Comparison of ENCODE assay signal across 18 mouse cellular contexts in the genomic region with DNA sequence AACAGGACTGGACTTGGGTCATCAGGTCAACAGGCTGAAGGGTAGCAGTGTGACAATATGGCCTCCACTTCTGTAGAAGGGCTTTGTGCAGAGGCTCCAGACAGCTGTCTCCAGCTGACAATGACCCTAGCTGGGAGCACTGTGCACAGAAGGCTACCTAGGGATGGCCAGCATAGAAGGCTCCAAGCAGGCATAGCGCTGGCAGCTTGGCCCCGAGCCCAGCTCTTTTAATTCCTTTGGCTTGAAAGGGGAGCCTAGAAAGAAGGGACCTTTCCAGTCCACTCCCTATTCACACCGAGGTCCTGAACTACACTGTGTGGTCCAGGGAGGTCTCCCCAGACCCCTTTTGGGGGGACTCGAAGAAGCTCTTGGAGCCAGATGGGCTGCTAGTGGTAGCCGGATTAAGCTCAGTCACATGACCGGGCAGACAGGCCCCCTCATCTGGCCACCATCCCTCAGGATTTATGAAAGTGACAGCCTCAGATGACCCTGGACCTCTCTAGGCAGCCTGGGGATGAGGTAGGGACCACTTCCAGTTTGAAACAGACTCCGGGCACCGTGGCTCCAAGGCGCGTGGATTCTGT. TPM values are rescaled to one million over a fixed set of nuclear protein-coding genes. Genes with fewer than 3 reads are reported as not detected.
DNase-seq lines count a peak whose midpoint lies in the region; ATAC-seq and TF ChIP-seq lines count a peak whose summit lies in the region.
"Had no signal": no experiment of that assay in that cellular context is flagged by ENCODE, and none has a peak within 500 bp of the region (broad histone marks: within the 10 kb centered on the region; RNA-seq: fewer than 3 reads in every experiment).

No protein-coding gene starts in this region.

- 13% methylated on average over 10 of the region's 10 CpGs for WGBS in cerebellum, adult 2 months
- 72% methylated on average over 10 of the region's 10 CpGs for WGBS in forebrain, embryonic 13.5 days
- 68% methylated on average over 10 of the region's 10 CpGs for WGBS in forebrain, embryonic 16.5 days
- 82% methylated on average over 10 of the region's 10 CpGs for WGBS in midbrain, embryonic 14.5 days
- WGBS in midbrain, embryonic 13.5 days, result 78% methylated on average over 10 of the region's 10 CpGs

- no peak for ATAC-seq in forebrain, embryonic 13.5 days
- ATAC-seq in forebrain, embryonic 16.5 days, result no peak
- no peak for ATAC-seq in midbrain, embryonic 14.5 days (ENCODE audit: low FRiP score, low TSS enrichment)
- ATAC-seq in midbrain, embryonic 13.5 days, result no peak

- peaks cover 50% of the 10 kb centered on the region for H3K36me3 ChIP-seq in forebrain, embryonic 13.5 days (ENCODE audit: poor library complexity, severe bottlenecking)
- peaks cover 16% of the 10 kb centered on the region for H3K36me3 ChIP-seq in forebrain, embryonic 16.5 days (ENCODE audit: control insufficient read depth, insufficient read depth)
- H3K36me3 ChIP-seq in midbrain, embryonic 14.5 days (ENCODE audit: control insufficient read depth, insufficient read depth, low read length), result peaks cover 47% of the 10 kb centered on the region
- H3K36me3 ChIP-seq in midbrain, embryonic 13.5 days, result peaks cover 55% of the 10 kb centered on the region

- H3K27ac ChIP-seq in cerebellum, adult 2 months (ENCODE audit: insufficient read depth, low read length), result peak overlapping the region; percentile 28; the same call in 1 of the 2 replicates
- H3K27ac ChIP-seq in forebrain, embryonic 13.5 days, result peak overlapping the region; percentile 52
- no peak overlapping the region for H3K27ac ChIP-seq in forebrain, embryonic 16.5 days (ENCODE audit: low read length)
- no peak overlapping the region for H3K27ac ChIP-seq in midbrain, embryonic 14.5 days (replicated peaks; ENCODE audit: low read depth, low read length)
- H3K27ac ChIP-seq in midbrain, embryonic 13.5 days, result no peak overlapping the region
- H3K27ac ChIP-seq: embryonic facial prominence, embryonic 10.5 days; kidney, embryonic 15.5 days; liver, embryonic 13.5 days; neural tube, embryonic 15.5 days had no signal

- no peaks in the 10 kb centered on the region for H3K27me3 ChIP-seq in cerebellum, adult 2 months (ENCODE audit: control insufficient read depth, insufficient read depth, low read length)
- no peaks in the 10 kb centered on the region for H3K27me3 ChIP-seq in forebrain, embryonic 13.5 days
- H3K27me3 ChIP-seq in forebrain, embryonic 16.5 days (replicated peaks; ENCODE audit: control insufficient read depth, insufficient read depth, low read length), result no peaks in the 10 kb centered on the region
- H3K27me3 ChIP-seq in midbrain, embryonic 14.5 days (ENCODE audit: control insufficient read depth, insufficient read depth, low read length), result no peaks in the 10 kb centered on the region
- H3K27me3 ChIP-seq in midbrain, embryonic 13.5 days, result no peaks in the 10 kb centered on the region
- H3K27me3 ChIP-seq: kidney, embryonic 15.5 days; liver, embryonic 13.5 days; neural tube, embryonic 15.5 days had no signal

- TF ChIP-seq POLR2A in cerebellum, adult 2 months (IDR thresholded peaks at IDR 0.05; ENCODE audit: borderline replicate concordance, insufficient read depth, low read length), result no peak

- peaks cover 29% of the 10 kb centered on the region for H3K4me1 ChIP-seq in cerebellum, adult 2 months (ENCODE audit: control insufficient read depth, insufficient read depth, low read length)
- H3K4me1 ChIP-seq in forebrain, embryonic 13.5 days, result peaks cover 18% of the 10 kb centered on the region
- H3K4me1 ChIP-seq in forebrain, embryonic 16.5 days (replicated peaks; ENCODE audit: control insufficient read depth, insufficient read depth, low read length), result peaks cover 10% of the 10 kb centered on the region
- H3K4me1 ChIP-seq in midbrain, embryonic 14.5 days (ENCODE audit: control insufficient read depth, insufficient read depth, low read length), result peaks cover 10% of the 10 kb centered on the region
- H3K4me1 ChIP-seq in midbrain, embryonic 13.5 days (replicated peaks), result peaks cover 12% of the 10 kb centered on the region

- H3K4me2 ChIP-seq in forebrain, embryonic 13.5 days, result no peak overlapping the region
- H3K4me2 ChIP-seq in forebrain, embryonic 16.5 days (ENCODE audit: low read length), result no peak overlapping the region
- no peak overlapping the region for H3K4me2 ChIP-seq in midbrain, embryonic 14.5 days (ENCODE audit: low read length)
- no peak overlapping the region for H3K4me2 ChIP-seq in midbrain, embryonic 13.5 days (replicated peaks)
- H3K4me2 ChIP-seq: heart, embryonic 11.5 days; kidney, embryonic 15.5 days; liver, embryonic 13.5 days; neural tube, embryonic 15.5 days had no signal

- no peaks in the 10 kb centered on the region for H3K9me3 ChIP-seq in forebrain, embryonic 13.5 days (replicated peaks)
- H3K9me3 ChIP-seq in forebrain, embryonic 16.5 days (ENCODE audit: control insufficient read depth, low read length), result no peaks in the 10 kb centered on the region
- no peaks in the 10 kb centered on the region for H3K9me3 ChIP-seq in midbrain, embryonic 14.5 days (ENCODE audit: control insufficient read depth, low read length)
- no peaks in the 10 kb centered on the region for H3K9me3 ChIP-seq in midbrain, embryonic 13.5 days
- H3K9me3 ChIP-seq: embryonic facial prominence, embryonic 10.5 days; kidney, embryonic 15.5 days; liver, embryonic 13.5 days; neural tube, embryonic 15.5 days had no signal

- H3K9ac ChIP-seq in forebrain, embryonic 13.5 days, result no peak overlapping the region
- H3K9ac ChIP-seq in forebrain, embryonic 16.5 days (replicated peaks; ENCODE audit: low read depth, low read length), result no peak overlapping the region
- no peak overlapping the region for H3K9ac ChIP-seq in midbrain, embryonic 14.5 days (replicated peaks; ENCODE audit: low read length)
- no peak overlapping the region for H3K9ac ChIP-seq in midbrain, embryonic 13.5 days (replicated peaks)
- H3K9ac ChIP-seq: kidney, embryonic 15.5 days; liver, embryonic 13.5 days; neural tube, embryonic 15.5 days had no signal

- DNase-seq in cerebellum, adult 2 months, result peak in 1 of 2 experiments; percentile 48
- DNase-seq in cerebellum, adult 18-20 months, result no peak
- DNase-seq in midbrain, embryonic 14.5 days, result peak; percentile 36
- peak; percentile 44 for DNase-seq in brain, adult 2 months (ENCODE audit: low read depth, low spot score)
- no peak for DNase-seq in adipocyte (ENCODE audit: low spot score)
- DNase-seq: adrenal gland, postnatal 25 days; kidney, adult 11 months; kidney, postnatal 36 days; liver, embryonic 13.5 days; lung, adult 2 months; lung, postnatal 14 days had no signal

- no peak overlapping the region for H3K4me3 ChIP-seq in cerebellum, adult 2 months (replicated peaks; ENCODE audit: insufficient read depth, low read depth, low read length)
- no peak overlapping the region for H3K4me3 ChIP-seq in forebrain, embryonic 13.5 days
- H3K4me3 ChIP-seq in forebrain, embryonic 16.5 days (replicated peaks; ENCODE audit: low read length), result no peak overlapping the region
- H3K4me3 ChIP-seq in midbrain, embryonic 14.5 days (replicated peaks; ENCODE audit: low read depth, low read length), result no peak overlapping the region
- H3K4me3 ChIP-seq in midbrain, embryonic 13.5 days (replicated peaks), result no peak overlapping the region
- H3K4me3 ChIP-seq: embryonic facial prominence, embryonic 10.5 days; kidney, embryonic 15.5 days; liver, embryonic 13.5 days; neural tube, embryonic 15.5 days had no signal

- no peak for TF ChIP-seq CTCF in cerebellum, adult 2 months (IDR thresholded peaks at IDR 0.05; ENCODE audit: borderline replicate concordance, insufficient read depth, low read depth, low read length)

RNA-seq across cellular contexts. Expression of a gene that starts 3.9 kb away (rescaled TPM):
- polyA plus RNA-seq in cerebellum, adult 2 months (2012; rRNA removed), result 146 and 148 TPM in 2 replicates
- 132 and 139 TPM in 2 replicates for polyA plus RNA-seq in forebrain, embryonic 13.5 days (2015; fragmentation: Nextera tagmentation; extraction: Ambion mirVana)
- polyA plus RNA-seq in forebrain, embryonic 16.5 days (2015; fragmentation: Nextera tagmentation; extraction: Ambion mirVana), result 166 and 180 TPM in 2 replicates
- 181 and 185 TPM in 2 replicates for polyA plus RNA-seq in midbrain, embryonic 14.5 days (2014; fragmentation: Nextera tagmentation; extraction: Ambion mirVana)
- polyA plus RNA-seq in midbrain, embryonic 13.5 days (2015; fragmentation: Nextera tagmentation; extraction: Ambion mirVana), result 149 and 155 TPM in 2 replicates

RNA-seq across cellular contexts. Expression of a gene that starts 12.9 kb away (rescaled TPM):
- 37.8 and 43.1 TPM in 2 replicates for polyA plus RNA-seq in cerebellum, adult 2 months (2012; rRNA removed)
- 9.3 and 11.1 TPM in 2 replicates for polyA plus RNA-seq in forebrain, embryonic 13.5 days (2015; fragmentation: Nextera tagmentation; extraction: Ambion mirVana)
- polyA plus RNA-seq in forebrain, embryonic 16.5 days (2015; fragmentation: Nextera tagmentation; extraction: Ambion mirVana), result 7.9 and 8.1 TPM in 2 replicates
- 14.2 and 15.9 TPM in 2 replicates for polyA plus RNA-seq in midbrain, embryonic 14.5 days (2014; fragmentation: Nextera tagmentation; extraction: Ambion mirVana)
- polyA plus RNA-seq in midbrain, embryonic 13.5 days (2015; fragmentation: Nextera tagmentation; extraction: Ambion mirVana), result 11.1 and 11.5 TPM in 2 replicates

RNA-seq across cellular contexts. Expression of a gene that starts 28.3 kb away (rescaled TPM):
- 0.24 and 0.65 TPM in 2 replicates for polyA plus RNA-seq in cerebellum, adult 2 months (2012; rRNA removed)
- 10.6 and 11.9 TPM in 2 replicates for polyA plus RNA-seq in forebrain, embryonic 13.5 days (2015; fragmentation: Nextera tagmentation; extraction: Ambion mirVana)
- 4.2 and 4.4 TPM in 2 replicates for polyA plus RNA-seq in forebrain, embryonic 16.5 days (2015; fragmentation: Nextera tagmentation; extraction: Ambion mirVana)
- polyA plus RNA-seq in midbrain, embryonic 14.5 days (2014; fragmentation: Nextera tagmentation; extraction: Ambion mirVana), result 0.78 and 1.6 TPM in 2 replicates
- 3.9 and 4.4 TPM in 2 replicates for polyA plus RNA-seq in midbrain, embryonic 13.5 days (2015; fragmentation: Nextera tagmentation; extraction: Ambion mirVana)
- polyA plus RNA-seq: lung, adult 2 months had no signal

RNA-seq across cellular contexts. Expression of a gene that starts 42.6 kb away (rescaled TPM):
- 86.0 and 99.2 TPM in 2 replicates for polyA plus RNA-seq in cerebellum, adult 2 months (2012; rRNA removed)
- 5.5 and 6.0 TPM in 2 replicates for polyA plus RNA-seq in forebrain, embryonic 13.5 days (2015; fragmentation: Nextera tagmentation; extraction: Ambion mirVana)
- polyA plus RNA-seq in forebrain, embryonic 16.5 days (2015; fragmentation: Nextera tagmentation; extraction: Ambion mirVana), result 14.4 and 14.7 TPM in 2 replicates
- 6.6 and 14.3 TPM in 2 replicates for polyA plus RNA-seq in midbrain, embryonic 14.5 days (2014; fragmentation: Nextera tagmentation; extraction: Ambion mirVana)
- polyA plus RNA-seq in midbrain, embryonic 13.5 days (2015; fragmentation: Nextera tagmentation; extraction: Ambion mirVana), result 10.8 and 12.8 TPM in 2 replicates

Comparison
In these comparisons a context has a peak if more than half of its experiments do, and no peak if none do; other contexts are left out.
1. H3K27ac ChIP-seq: peak in cerebellum, adult 2 months (single experiment) and forebrain, embryonic 13.5 days (single experiment); none in forebrain, embryonic 16.5 days (single experiment), midbrain, embryonic 14.5 days (single experiment) and midbrain, embryonic 13.5 days (single experiment).
2. DNase-seq: peak in midbrain, embryonic 14.5 days (single experiment) and brain, adult 2 months (single experiment); none in cerebellum, adult 18-20 months (0 of 2) and adipocyte (single experiment).